Mouse (Mus musculus) liver, embryonic 12.5 days (tissue): Measurements from ENCODE around the gene Snap25. TPM values are rescaled to one million over a fixed set of nuclear protein-coding genes. Genes with fewer than 3 reads are reported as not detected.

ENCODE experiments used
- ATAC-seq: fragments of 200-750 bp; cut with Nextera tagmentation; 2 replicates; pipeline ENCODE4 v1.8.0; 2017; ENCODE audit warnings: moderate number of reproducible peaks, mild to moderate bottlenecking, moderate library complexity
- H3K27ac ChIP-seq: fragments of 300-500 bp; sonication (generic); 2 replicates; pipeline ENCODE4 v1.5.1; 2016; ENCODE audit warnings: mild to moderate bottlenecking
- H3K27me3 ChIP-seq: fragments of 300-500 bp; sonication (generic); replicated peaks from 2 replicates; pipeline ENCODE4 v1.6.1; 2016; ENCODE audit warnings: mild to moderate bottlenecking, moderate library complexity
- H3K36me3 ChIP-seq: fragments of 300-500 bp; sonication (generic); 2 replicates; pipeline ENCODE4 v1.6.1; 2016; ENCODE audit warnings: mild to moderate bottlenecking, moderate library complexity
- H3K4me1 ChIP-seq: fragments of 300-500 bp; sonication (generic); 2 replicates; pipeline ENCODE4 v1.6.1; 2016
- H3K4me2 ChIP-seq: fragments of 300-500 bp; sonication (generic); 2 replicates; pipeline ENCODE4 v1.6.1; 2016; ENCODE audit warnings: mild to moderate bottlenecking, moderate library complexity
- H3K4me3 ChIP-seq: fragments of 300-500 bp; sonication (generic); 2 replicates; pipeline ENCODE4 v1.5.1; 2016; ENCODE audit warnings: mild to moderate bottlenecking, moderate library complexity
- H3K9ac ChIP-seq: fragments of 300-500 bp; sonication (generic); 2 replicates; pipeline ENCODE4 v1.6.1; 2016; ENCODE audit warnings: mild to moderate bottlenecking, moderate library complexity
- H3K9me3 ChIP-seq: fragments of 300-500 bp; sonication (generic); replicated peaks from 2 replicates; pipeline ENCODE4 v1.6.1; 2016; ENCODE audit warnings: mild to moderate bottlenecking, moderate library complexity
- WGBS: fragments of 180-500 bp; shearing (Covaris S2); methylation state at CpG from one replicate; pipeline ENCODE4 v1.1.7; 2016; ENCODE audit not compliant: insufficient replicate concordance; 5-methylcytosine and 5-hydroxymethylcytosine counted together
- polyA plus RNA-seq: library from polyadenylated mRNA; unstranded; fragments of >200 nt; fragmentation: Nextera tagmentation; extraction: Ambion mirVana; gene quantifications from 2 replicates; pipeline ENCODE4 v1.2.1, GENCODE M21; 2016

Gene Snap25
- polyA plus RNA-seq, 1 experiment from 2014 or later, result 0.04 TPM

- no peak for ATAC-seq
- no peaks in the 10 kb centered on the region for H3K9me3 ChIP-seq
These were observed 75.1 kb downstream of the Snap25 start for GRCm38 (mm10) chr2:136788379-136788778.

GRCm38 (mm10) chr2:136796518-136796917 lies 83.3 kb downstream of the Snap25 start:
- no peak for ATAC-seq
- no peak overlapping the region for H3K9ac ChIP-seq
- no peak overlapping the region for H3K4me2 ChIP-seq
- no peaks in the 10 kb centered on the region for H3K27me3 ChIP-seq
- WGBS, result 49% methylated on average over 1 of the region's 1 CpGs
- H3K4me1 ChIP-seq, result no peaks in the 10 kb centered on the region
- no peak overlapping the region for H3K27ac ChIP-seq
- H3K36me3 ChIP-seq, result no peaks in the 10 kb centered on the region
- H3K4me3 ChIP-seq, result no peak overlapping the region
- H3K9me3 ChIP-seq, result no peaks in the 10 kb centered on the region

More at GRCm38 (mm10) chr2:136788379-136788778, 75.1 kb downstream of the Snap25 start:
- H3K4me3 ChIP-seq, result no peak overlapping the region
- no peak overlapping the region for H3K9ac ChIP-seq
- H3K27me3 ChIP-seq, result no peaks in the 10 kb centered on the region
- no peaks in the 10 kb centered on the region for H3K4me1 ChIP-seq
- 44% methylated on average over 4 of the region's 4 CpGs for WGBS
- H3K4me2 ChIP-seq, result no peak overlapping the region
- H3K36me3 ChIP-seq, result no peaks in the 10 kb centered on the region
- H3K27ac ChIP-seq, result no peak overlapping the region

- H3K4me2 ChIP-seq, result no peak overlapping the region
- no peak for ATAC-seq
- WGBS, result 43% methylated on average over 2 of the region's 2 CpGs
- no peaks in the 10 kb centered on the region for H3K9me3 ChIP-seq
- no peak overlapping the region for H3K4me3 ChIP-seq
- no peaks in the 10 kb centered on the region for H3K36me3 ChIP-seq
- no peaks in the 10 kb centered on the region for H3K4me1 ChIP-seq
- no peak overlapping the region for H3K27ac ChIP-seq
- H3K9ac ChIP-seq, result no peak overlapping the region
- no peaks in the 10 kb centered on the region for H3K27me3 ChIP-seq
These were observed 85.7 kb downstream of the Snap25 start for GRCm38 (mm10) chr2:136798887-136799430.

GRCm38 (mm10) chr2:136801102-136801501 lies 87.8 kb downstream of the Snap25 start:
- H3K9ac ChIP-seq, result no peak overlapping the region
- H3K4me3 ChIP-seq, result no peak overlapping the region
- H3K27me3 ChIP-seq, result no peaks in the 10 kb centered on the region
- H3K4me1 ChIP-seq, result no peaks in the 10 kb centered on the region
- ATAC-seq, result no peak
- H3K4me2 ChIP-seq, result no peak overlapping the region
- no peaks in the 10 kb centered on the region for H3K9me3 ChIP-seq
- H3K27ac ChIP-seq, result no peak overlapping the region
- no peaks in the 10 kb centered on the region for H3K36me3 ChIP-seq

- H3K4me2 ChIP-seq, result no peak overlapping the region
- WGBS, result 59% methylated on average over 3 of the region's 3 CpGs
- no peaks in the 10 kb centered on the region for H3K36me3 ChIP-seq
- H3K27me3 ChIP-seq, result no peaks in the 10 kb centered on the region
- no peak for ATAC-seq
- H3K9me3 ChIP-seq, result no peaks in the 10 kb centered on the region
- no peaks in the 10 kb centered on the region for H3K4me1 ChIP-seq
- no peak overlapping the region for H3K9ac ChIP-seq
- H3K27ac ChIP-seq, result no peak overlapping the region
- H3K4me3 ChIP-seq, result no peak overlapping the region
These were observed 88.8 kb downstream of the Snap25 start for GRCm38 (mm10) chr2:136802076-136802475.

GRCm38 (mm10) chr2:136803142-136803541 lies 89.9 kb downstream of the Snap25 start:
- H3K9me3 ChIP-seq, result no peaks in the 10 kb centered on the region
- no peak overlapping the region for H3K4me2 ChIP-seq
- no peak for ATAC-seq

GRCm38 (mm10) chr2:136807992-136808726 lies 94.9 kb downstream of the Snap25 start:
- no peak overlapping the region for H3K9ac ChIP-seq
- H3K27ac ChIP-seq, result no peak overlapping the region
- no peak for ATAC-seq
- no peak overlapping the region for H3K4me3 ChIP-seq
- H3K36me3 ChIP-seq, result no peaks in the 10 kb centered on the region
- no peak overlapping the region for H3K4me2 ChIP-seq
- H3K9me3 ChIP-seq, result no peaks in the 10 kb centered on the region
- H3K27me3 ChIP-seq, result no peaks in the 10 kb centered on the region
- WGBS, result 61% methylated on average over 8 of the region's 8 CpGs
- no peaks in the 10 kb centered on the region for H3K4me1 ChIP-seq

More at GRCm38 (mm10) chr2:136803142-136803541, 89.9 kb downstream of the Snap25 start:
- H3K9ac ChIP-seq, result no peak overlapping the region
- H3K4me1 ChIP-seq, result no peaks in the 10 kb centered on the region
- 68% methylated on average over 7 of the region's 7 CpGs for WGBS
- no peak overlapping the region for H3K27ac ChIP-seq
- no peaks in the 10 kb centered on the region for H3K27me3 ChIP-seq
- no peak overlapping the region for H3K4me3 ChIP-seq
- no peaks in the 10 kb centered on the region for H3K36me3 ChIP-seq

- Histone ChIP-seq H3K4me1 (no peaks in the 10 kb centered on the region), H3K9me3 (no peaks in the 10 kb centered on the region), H3K27me3 (no peaks in the 10 kb centered on the region), H3K27ac (no peak overlapping the region), H3K36me3 (no peaks in the 10 kb centered on the region), H3K9ac (no peak overlapping the region), H3K4me2 (no peak overlapping the region), H3K4me3 (no peak overlapping the region)
- WGBS, result 69% methylated on average over 1 of the region's 1 CpGs
- no peak for ATAC-seq
These were observed 98.1 kb downstream of the Snap25 start for GRCm38 (mm10) chr2:136811331-136811730.

GRCm38 (mm10) chr2:136816717-136817400 lies 103.6 kb downstream of the Snap25 start:
- no peak overlapping the region for H3K27ac ChIP-seq
- H3K27me3 ChIP-seq, result no peaks in the 10 kb centered on the region
- no peak overlapping the region for H3K4me3 ChIP-seq
- H3K4me2 ChIP-seq, result no peak overlapping the region
- no peaks in the 10 kb centered on the region for H3K36me3 ChIP-seq
- 76% methylated on average over 9 of the region's 9 CpGs for WGBS
- H3K4me1 ChIP-seq, result no peaks in the 10 kb centered on the region
- ATAC-seq, result no peak
- no peak overlapping the region for H3K9ac ChIP-seq
- H3K9me3 ChIP-seq, result no peaks in the 10 kb centered on the region

- Histone ChIP-seq H3K27me3 (no peaks in the 10 kb centered on the region), H3K9me3 (no peaks in the 10 kb centered on the region), H3K4me2 (no peak overlapping the region), H3K4me1 (no peaks in the 10 kb centered on the region), H3K36me3 (no peaks in the 10 kb centered on the region), H3K27ac (no peak overlapping the region), H3K4me3 (no peak overlapping the region), H3K9ac (no peak overlapping the region)
- no peak for ATAC-seq
- WGBS, result 40% methylated on average over 5 of the region's 5 CpGs
These were observed 110.8 kb downstream of the Snap25 start for GRCm38 (mm10) chr2:136823751-136824716.

- 28% methylated on average over 4 of the region's 4 CpGs for whole genome bisulfite sequencing
- no peak overlapping the region for H3K4me3 ChIP-seq
- no peaks in the 10 kb centered on the region for H3K4me1 ChIP-seq
- H3K4me2 ChIP-seq, result no peak overlapping the region
- no peak overlapping the region for H3K27ac ChIP-seq
- H3K36me3 ChIP-seq, result no peaks in the 10 kb centered on the region
- no peak for ATAC-seq
- H3K27me3 ChIP-seq, result no peaks in the 10 kb centered on the region
- H3K9me3 ChIP-seq, result no peaks in the 10 kb centered on the region
- H3K9ac ChIP-seq, result no peak overlapping the region
These were observed 114.4 kb downstream of the Snap25 start for GRCm38 (mm10) chr2:136827612-136828011.
